Mouse (Mus musculus) small intestine, adult 2 months (tissue): Measurements from ENCODE around the gene Plekhm1.

ENCODE experiments used
- CTCF ChIP-seq: fragments of 200-500 bp; IDR thresholded peaks from 2 replicates; pipeline ENCODE4 v1.5.1; 2012; ENCODE audit warnings: low read depth, mild to moderate bottlenecking, control low read depth, inconsistent platforms, low read length, moderate library complexity, mixed read lengths; ENCODE audit not compliant: insufficient replicate concordance, insufficient read length; ENCODE audit errors: extremely low read depth
- POLR2A ChIP-seq: fragments of 200-500 bp; IDR thresholded peaks from 2 replicates; pipeline ENCODE4 v1.6.1; 2012; ENCODE audit warnings: low read depth, mild to moderate bottlenecking, control low read depth, inconsistent platforms, low read length, moderate library complexity

- TF ChIP-seq CTCF: no peak
- TF ChIP-seq POLR2A: no peak
Measured at GRCm38 (mm10) chr11:103380460-103380859, 32.0 kb downstream of the Plekhm1 start.
